Mouse (Mus musculus) layer of hippocampus, adult 8-10 months (tissue): ENCODE data around the gene Fcor. TPM values are rescaled to one million over a fixed set of nuclear protein-coding genes. Genes with fewer than 3 reads are reported as not detected.

Experiments
- DNase-seq, 2 experiments: peaks; one replicate each; pipeline ENCODE4 v3.0.0; 2022; ENCODE audit warnings: low spot score in 2 of 2
- total RNA-seq, 4 experiments: library from RNA; stranded (reverse); gene quantifications; 2 replicates each; pipeline ENCODE4 v1.2.4; 2022

Gene Fcor
- total RNA-seq, 4 experiments from 2014 or later = 9.9 to 18.1 (median 14.7) TPM

DNA sequence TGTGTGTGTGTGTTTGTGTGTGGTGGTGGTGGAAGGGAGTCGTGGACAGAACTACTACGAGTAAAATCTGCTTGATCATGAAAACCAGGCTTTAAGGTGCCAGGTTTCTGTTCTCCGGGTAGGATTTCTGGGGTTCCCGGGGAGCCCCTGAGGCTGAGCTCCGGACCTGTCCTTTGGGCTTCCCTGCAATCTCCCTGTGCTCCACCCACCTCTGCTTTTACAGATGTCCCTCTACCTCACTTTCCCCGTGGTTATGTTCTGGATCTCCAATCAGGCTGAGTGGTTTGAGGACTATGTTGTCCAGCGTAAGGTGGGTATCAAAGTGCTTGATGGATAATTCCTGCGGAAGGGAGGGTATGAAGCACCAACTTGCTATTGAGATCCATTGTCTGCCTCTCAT, 50.0 kb downstream of the Fcor start:
- no peak for DNase-seq

DNA sequence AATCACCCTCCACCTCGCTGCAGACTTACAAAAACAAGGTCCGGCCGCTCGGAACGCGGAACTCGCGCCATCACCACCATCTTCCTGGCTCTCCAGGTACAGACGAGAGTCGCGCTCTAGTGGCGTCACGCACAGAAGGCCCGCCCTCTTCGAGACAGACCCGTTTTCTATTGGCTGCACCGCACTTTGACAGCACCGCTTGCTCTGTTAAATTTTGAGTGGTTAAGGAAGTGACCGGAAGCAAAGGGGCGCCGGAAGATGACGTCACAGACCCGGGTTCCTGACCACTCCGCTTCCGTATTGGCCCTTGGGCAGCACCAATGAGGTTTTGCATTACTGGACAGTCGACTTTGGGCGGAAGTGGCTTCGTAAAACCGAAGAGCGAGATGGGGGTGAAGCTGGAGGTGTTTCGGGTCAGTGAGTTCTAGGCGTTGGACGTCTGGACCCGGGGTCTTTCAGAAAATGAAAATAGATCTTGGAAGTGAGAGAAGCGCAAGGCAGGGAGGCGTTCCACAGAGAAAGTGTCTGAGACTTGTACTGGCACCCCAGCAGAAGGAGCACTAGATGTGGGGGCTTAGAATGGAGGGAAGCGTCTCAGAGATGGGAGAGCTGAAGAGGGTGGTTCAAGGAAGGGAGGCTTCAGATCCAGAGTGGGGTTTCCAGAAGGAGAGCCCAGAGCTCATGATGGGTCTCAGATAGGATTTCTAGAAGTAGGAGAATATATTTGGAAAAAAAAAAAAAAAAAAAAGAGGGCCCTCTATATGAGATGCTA, 50.8 kb downstream of the Fcor start, which contains the start of the genes Xab2 and Pet100:
Gene Xab2 (minus strand): TSS at position 118 of the 772 bp plus-strand sequence.
Gene Pet100 (plus strand): TSS at position 350 of the 772 bp plus-strand sequence.
- DNase-seq = peak; percentile 99

Other genes starting within 250 kb of the Fcor start
- gene Pex11g, start 204.7 kb downstream of the Fcor start, total RNA-seq = 1 to 10 TPM in 2 of 4 experiments, under 1 TPM in 2; 0.70 to 2.1 (median 1.1) TPM
- under 1 TPM in 2 of 4 experiments, not detected in 2; 0.49 to 0.52 TPM for gene Tex45, start 201.5 kb downstream of the Fcor start, total RNA-seq
- 10 to 100 TPM; 27.6 to 32.1 (median 28.0) TPM for gene Zfp358, start 179.2 kb downstream of the Fcor start, total RNA-seq
- 10 to 100 TPM; 83.5 to 97.9 (median 89.6) TPM for gene Mcoln1, start 171.9 kb downstream of the Fcor start, total RNA-seq
- 100 to 1,000 TPM in 1 of 4 experiments, 10 to 100 TPM in 3; 66.7 to 102 (median 88.9) TPM for gene Pnpla6, start 157.0 kb downstream of the Fcor start, total RNA-seq
- under 1 TPM in 1 of 4 experiments, not detected in 3; 0.56 TPM for gene C330021F23Rik, start 104.4 kb downstream of the Fcor start, total RNA-seq
- gene Camsap3, start 85.1 kb downstream of the Fcor start, total RNA-seq = 10 to 100 TPM; 31.9 to 34.0 (median 32.6) TPM
- 10 to 100 TPM; 39.1 to 45.9 (median 41.4) TPM for gene Xab2, start 51.0 kb downstream of the Fcor start, total RNA-seq
- 100 to 1,000 TPM in 1 of 4 experiments, 10 to 100 TPM in 3; 42.2 to 100 (median 80.9) TPM for gene Pet100, start 50.8 kb downstream of the Fcor start, total RNA-seq
- gene Pcp2, start 46.8 kb downstream of the Fcor start, total RNA-seq = not detected
- gene Stxbp2, start 41.4 kb downstream of the Fcor start, total RNA-seq = 10 to 100 TPM; 59.8 to 87.1 (median 69.4) TPM
- 1 to 10 TPM in 1 of 4 experiments, under 1 TPM in 3; 0.61 to 1.3 (median 0.75) TPM for gene Retn, start 16.6 kb downstream of the Fcor start, total RNA-seq
- gene Mcemp1, start 6.6 kb downstream of the Fcor start, total RNA-seq = under 1 TPM in 2 of 4 experiments, not detected in 2; 0.25 to 0.31 TPM
- gene Trappc5, start 3.9 kb upstream of the Fcor start, total RNA-seq = 10 to 100 TPM; 26.3 to 31.4 (median 28.6) TPM
- not detected for gene Fcer2a, start 21.8 kb upstream of the Fcor start, total RNA-seq
- not detected for gene Clec4g, start 48.3 kb upstream of the Fcor start, total RNA-seq
- gene Cd209a, start 76.6 kb upstream of the Fcor start, total RNA-seq = 1 to 10 TPM in 1 of 4 experiments, under 1 TPM in 1, not detected in 2; 0.34 to 1.1 TPM
- not detected for gene Cd209e, start 181.9 kb upstream of the Fcor start, total RNA-seq
- gene Cd209d, start 206.2 kb upstream of the Fcor start, total RNA-seq = not detected